Mouse (Mus musculus) heart, embryonic 16.5 days (tissue): ENCODE data around the gene Adcyap1r1. TPM values are rescaled to one million over a fixed set of nuclear protein-coding genes. Genes with fewer than 3 reads are reported as not detected.
A peak's percentile ranks its signal among the peaks of the same experiment; 100 is the strongest.

ENCODE experiments used
- ATAC-seq: fragments of 200-750 bp; cut with Nextera tagmentation; replicated peaks from 2 replicates; pipeline ENCODE4 v1.8.0; 2017; ENCODE audit warnings: moderate number of reproducible peaks; ENCODE audit not compliant: insufficient read depth, low FRiP score; ENCODE audit errors: extremely low read depth
- H3K27ac ChIP-seq: fragments of 300-500 bp; sonication (generic); 2 replicates; pipeline ENCODE4 v1.5.1; 2014; ENCODE audit warnings: mild to moderate bottlenecking, low read length, control low read depth, moderate library complexity
- H3K27me3 ChIP-seq: fragments of 300-500 bp; sonication (generic); 2 replicates; pipeline ENCODE4 v1.6.1; 2014; ENCODE audit warnings: low read length, mixed read lengths; ENCODE audit not compliant: control insufficient read depth, insufficient read depth
- H3K36me3 ChIP-seq: fragments of 300-500 bp; sonication (generic); 2 replicates; pipeline ENCODE4 v1.6.1; 2014; ENCODE audit not compliant: control insufficient read depth, insufficient read depth
- H3K4me1 ChIP-seq: fragments of 300-500 bp; sonication (generic); 2 replicates; pipeline ENCODE4 v1.6.1; 2014; ENCODE audit warnings: low read length, mixed read lengths; ENCODE audit not compliant: control insufficient read depth, insufficient read depth
- H3K4me2 ChIP-seq: fragments of 300-500 bp; sonication (generic); 2 replicates; pipeline ENCODE4 v1.6.1; 2014; ENCODE audit warnings: low read depth, mild to moderate bottlenecking, control low read depth, low read length
- H3K4me3 ChIP-seq: fragments of 300-500 bp; sonication (generic); 2 replicates; pipeline ENCODE4 v1.5.1; 2014; ENCODE audit warnings: mild to moderate bottlenecking, control low read depth, low read length
- H3K9ac ChIP-seq: fragments of 300-500 bp; sonication (generic); 2 replicates; pipeline ENCODE4 v1.6.1; 2014; ENCODE audit warnings: low read length, control low read depth
- H3K9me3 ChIP-seq: fragments of 300-500 bp; sonication (generic); replicated peaks from 2 replicates; pipeline ENCODE4 v1.6.1; 2016; ENCODE audit warnings: low read length; ENCODE audit not compliant: control insufficient read depth
- WGBS: fragments of 180-500 bp; shearing (Covaris S2); extraction: QIAGEN DNeasy Blood & Tissue Kit; methylation state at CpG from one replicate; pipeline ENCODE4 v1.1.7; 2014; 5-methylcytosine and 5-hydroxymethylcytosine counted together
- polyA plus RNA-seq: library from polyadenylated mRNA; unstranded; fragments of >200 nt; fragmentation: Nextera tagmentation; extraction: Ambion mirVana; gene quantifications from 2 replicates; pipeline ENCODE4 v1.2.1, GENCODE M21; 2015

Adcyap1r1 gene
- polyA plus RNA-seq, 1 experiment from 2014 or later = 2.5 TPM

GRCm38 (mm10) chr6:55418746-55419410 lies 32.9 kb upstream of the Adcyap1r1 start:
- no peaks in the 10 kb centered on the region for H3K9me3 ChIP-seq
- H3K36me3 ChIP-seq = no peaks in the 10 kb centered on the region
- H3K4me1 ChIP-seq = no peaks in the 10 kb centered on the region
- H3K4me3 ChIP-seq = no peak overlapping the region
- no peak overlapping the region for H3K9ac ChIP-seq
- H3K27me3 ChIP-seq = no peaks in the 10 kb centered on the region; the same call in 1 of the 2 replicates
- no peak overlapping the region for H3K27ac ChIP-seq
- WGBS = 31% methylated on average over 2 of the region's 2 CpGs
- no peak for ATAC-seq
- H3K4me2 ChIP-seq = no peak overlapping the region

DNA sequence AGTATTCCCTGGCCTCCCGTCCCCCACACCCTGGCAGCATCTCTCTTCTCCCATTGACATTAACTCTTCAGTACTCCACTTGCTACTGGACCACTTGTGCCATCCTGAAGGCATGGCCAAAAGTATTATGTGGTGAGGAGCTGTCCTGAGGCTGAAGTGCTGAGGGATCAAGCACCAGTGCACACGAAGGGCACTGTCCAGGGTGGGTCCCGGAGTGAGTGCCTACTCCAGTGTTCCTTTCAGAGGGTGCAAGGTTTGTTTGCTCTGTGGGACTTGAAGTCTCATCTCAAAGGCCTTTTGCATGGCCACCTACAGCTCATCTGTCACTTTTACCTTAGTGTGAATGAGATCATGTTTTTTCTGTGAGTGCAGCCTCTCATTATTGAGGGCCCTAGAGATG lies 31.4 kb upstream of the Adcyap1r1 start:
- Histone ChIP-seq H3K27me3 (no peaks in the 10 kb centered on the region; the same call in 1 of the 2 replicates), H3K4me3 (no peak overlapping the region), H3K27ac (no peak overlapping the region), H3K9me3 (no peaks in the 10 kb centered on the region), H3K9ac (no peak overlapping the region), H3K4me1 (no peaks in the 10 kb centered on the region), H3K36me3 (no peaks in the 10 kb centered on the region), H3K4me2 (no peak overlapping the region)
- no peak for ATAC-seq
- 45% methylated on average over 3 of the region's 3 CpGs for WGBS

DNA sequence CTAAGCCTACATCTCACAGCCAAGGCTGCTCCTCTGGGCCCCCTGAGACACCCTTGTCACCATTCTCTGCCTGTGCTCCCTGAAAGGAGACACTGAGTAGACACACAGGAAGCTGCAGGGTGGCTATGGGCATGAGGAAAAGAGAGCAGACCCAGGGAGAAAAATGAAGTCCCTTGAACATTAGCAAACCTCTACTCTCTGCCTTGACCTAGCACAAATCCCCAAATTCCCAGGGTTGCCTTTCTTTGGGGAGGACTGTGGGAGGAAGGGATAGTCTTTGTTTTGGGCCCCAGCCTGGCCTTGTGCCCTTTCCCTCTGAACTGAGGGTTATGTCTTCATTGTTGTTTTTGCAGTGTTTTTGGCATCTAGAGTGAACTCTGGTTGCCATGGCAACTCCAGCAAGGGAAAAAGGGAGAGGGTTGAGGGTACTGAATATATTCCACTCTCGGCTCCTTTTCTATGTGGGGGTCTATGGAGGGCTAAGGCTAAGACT lies 30.9 kb upstream of the Adcyap1r1 start:
- no peak for ATAC-seq
- 62% methylated on average over 1 of the region's 1 CpGs for WGBS
- Histone ChIP-seq H3K9ac (no peak overlapping the region), H3K9me3 (no peaks in the 10 kb centered on the region), H3K27me3 (no peaks in the 10 kb centered on the region; the same call in 1 of the 2 replicates), H3K4me3 (no peak overlapping the region), H3K4me2 (no peak overlapping the region), H3K36me3 (no peaks in the 10 kb centered on the region), H3K27ac (no peak overlapping the region), H3K4me1 (no peaks in the 10 kb centered on the region)

GRCm38 (mm10) chr6:55432121-55432520 lies 19.7 kb upstream of the Adcyap1r1 start:
- Histone ChIP-seq H3K36me3 (no peaks in the 10 kb centered on the region), H3K4me2 (no peak overlapping the region), H3K9me3 (no peaks in the 10 kb centered on the region), H3K27me3 (no peaks in the 10 kb centered on the region; the same call in none of the 2 replicates), H3K27ac (no peak overlapping the region), H3K4me1 (no peaks in the 10 kb centered on the region), H3K4me3 (no peak overlapping the region), H3K9ac (no peak overlapping the region)
- no peak for ATAC-seq

- Histone ChIP-seq H3K9me3 (no peaks in the 10 kb centered on the region), H3K9ac (no peak overlapping the region), H3K27ac (peak overlapping the region; percentile 56; the same call in 1 of the 2 replicates), H3K4me2 (no peak overlapping the region), H3K4me3 (no peak overlapping the region), H3K27me3 (peaks cover 3% of the 10 kb centered on the region), H3K36me3 (no peaks in the 10 kb centered on the region), H3K4me1 (no peaks in the 10 kb centered on the region)
- WGBS = 22% methylated on average over 3 of the region's 3 CpGs
- peak; percentile 63 for ATAC-seq
Measured at GRCm38 (mm10) chr6:55434360-55434759, 17.4 kb upstream of the Adcyap1r1 start.

DNA sequence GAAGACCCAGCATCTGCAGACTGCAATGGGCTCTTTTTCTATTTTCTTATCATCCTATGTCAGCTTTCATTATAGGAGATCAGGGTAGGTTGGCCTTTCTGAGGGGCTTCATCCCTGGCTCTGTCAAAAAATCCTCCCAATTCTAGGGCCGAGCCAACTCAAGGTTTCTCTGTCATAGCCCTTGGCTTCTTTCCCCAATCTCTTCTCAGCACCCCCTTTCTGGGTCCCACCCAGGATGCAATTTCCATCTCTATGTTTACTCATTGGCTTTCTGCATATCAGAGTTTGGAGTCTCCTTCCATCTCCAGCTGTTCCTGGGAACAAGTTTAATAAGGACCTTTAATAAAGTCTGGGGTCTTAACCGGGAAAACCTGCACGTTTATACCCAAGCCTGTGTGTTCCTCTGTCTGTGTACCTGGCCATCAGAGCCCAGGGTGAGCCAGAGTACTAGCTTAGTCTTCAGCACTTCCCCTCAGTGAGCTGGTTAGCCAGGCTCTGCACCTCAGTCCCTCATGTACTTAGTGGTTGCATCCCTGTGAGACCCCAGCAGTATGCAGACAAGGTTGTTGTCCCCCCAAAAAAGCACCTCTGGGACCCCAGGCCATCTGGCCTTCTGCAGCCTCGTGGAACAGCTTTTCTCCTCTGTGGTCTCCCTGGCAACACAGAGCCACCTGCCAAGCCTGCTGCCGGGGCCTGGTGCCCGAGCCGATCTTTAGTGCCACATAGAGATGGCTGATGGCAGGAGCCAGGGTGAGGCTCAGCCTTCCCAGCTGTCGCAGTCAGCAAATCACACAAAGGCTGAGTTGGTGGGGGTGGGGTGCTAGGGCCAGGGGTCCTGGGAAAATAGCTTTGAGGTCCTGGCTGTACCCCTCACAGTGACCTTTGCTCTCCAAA lies 16.3 kb upstream of the Adcyap1r1 start:
- no peak overlapping the region for H3K4me2 ChIP-seq
- no peak for ATAC-seq
- no peak overlapping the region for H3K27ac ChIP-seq
- no peak overlapping the region for H3K9ac ChIP-seq
- no peak overlapping the region for H3K4me3 ChIP-seq
- H3K36me3 ChIP-seq = no peaks in the 10 kb centered on the region
- 54% methylated on average over 8 of the region's 8 CpGs for WGBS
- H3K27me3 ChIP-seq = peaks cover 3% of the 10 kb centered on the region
- H3K4me1 ChIP-seq = no peaks in the 10 kb centered on the region
- no peaks in the 10 kb centered on the region for H3K9me3 ChIP-seq

GRCm38 (mm10) chr6:55437919-55438318 lies 13.9 kb upstream of the Adcyap1r1 start:
- H3K4me1 ChIP-seq = no peaks in the 10 kb centered on the region
- peaks cover 7% of the 10 kb centered on the region for H3K27me3 ChIP-seq
- no peaks in the 10 kb centered on the region for H3K9me3 ChIP-seq
- ATAC-seq = no peak
- 6% methylated on average over 3 of the region's 3 CpGs for WGBS
- no peak overlapping the region for H3K4me2 ChIP-seq
- H3K4me3 ChIP-seq = no peak overlapping the region
- no peak overlapping the region for H3K9ac ChIP-seq
- no peaks in the 10 kb centered on the region for H3K36me3 ChIP-seq
- H3K27ac ChIP-seq = no peak overlapping the region

DNA sequence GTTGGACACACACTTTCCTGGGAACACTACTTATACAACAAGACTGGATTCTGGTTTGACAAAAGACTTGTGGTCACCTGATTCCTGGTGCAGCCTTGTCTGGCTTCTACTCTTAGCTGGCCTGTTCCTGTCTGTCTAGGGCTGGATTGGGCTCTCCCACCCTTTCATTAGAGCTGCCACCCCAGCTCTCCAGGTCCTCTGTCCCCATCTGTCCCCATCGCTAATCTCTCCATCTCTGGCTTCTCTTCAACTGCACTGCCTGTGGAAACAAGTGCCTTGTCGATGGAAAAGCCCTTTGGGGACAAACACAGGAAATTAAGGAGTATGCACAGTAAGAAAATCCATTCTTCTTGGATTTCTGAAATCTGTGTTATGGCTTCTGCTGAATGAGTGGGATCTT lies 12.9 kb upstream of the Adcyap1r1 start:
- H3K9me3 ChIP-seq = no peaks in the 10 kb centered on the region
- ATAC-seq = no peak
- no peaks in the 10 kb centered on the region for H3K4me1 ChIP-seq
- H3K27me3 ChIP-seq = peaks cover 7% of the 10 kb centered on the region
- H3K4me2 ChIP-seq = no peak overlapping the region
- no peak overlapping the region for H3K9ac ChIP-seq
- H3K27ac ChIP-seq = no peak overlapping the region
- 43% methylated on average over 2 of the region's 2 CpGs for WGBS
- no peak overlapping the region for H3K4me3 ChIP-seq
- H3K36me3 ChIP-seq = no peaks in the 10 kb centered on the region
